Mouse (Mus musculus) adipocyte (in vitro differentiated cells): ENCODE data around the gene Tdrd9.
A peak's percentile ranks its signal among the peaks of the same experiment; 100 is the strongest.
"Not testable (repeated sequence)": the region's sequence is repeated elsewhere in the genome, so short reads cannot be mapped to it uniquely, and the experiment has no call there.

Source experiments
- DNase-seq: peaks from one replicate; pipeline ENCODE4 v3.0.0-alpha.2; 2016; ENCODE audit warnings: low spot score

Gene Tdrd9

GRCm38 (mm10) chr12:111971231-111971686 is at the start of gene Tdrd9:
Tdrd9 (plus strand) TSS chr12:111971559.
- no peak for DNase-seq

DNA sequence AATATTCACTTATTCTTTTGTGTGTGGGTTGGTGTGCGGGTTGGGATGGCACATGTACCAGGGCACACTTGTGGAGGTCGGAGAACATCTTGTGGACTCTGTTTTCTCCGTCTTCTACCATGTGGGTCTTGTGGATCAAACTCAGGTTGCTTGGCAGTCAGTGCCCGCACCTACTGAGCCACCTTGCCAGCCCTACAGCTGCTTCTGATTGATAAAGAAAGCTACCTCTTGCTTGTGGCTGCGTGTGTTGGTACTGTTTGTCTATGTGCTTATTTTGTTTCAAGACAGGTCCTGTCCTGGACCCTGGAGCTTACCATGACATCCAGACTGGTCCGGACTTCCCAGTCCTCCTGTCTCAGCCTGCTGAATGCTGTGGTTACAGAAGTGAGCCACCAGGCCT is 48.2 kb upstream of the Tdrd9 start:
- no peak for DNase-seq

DNA sequence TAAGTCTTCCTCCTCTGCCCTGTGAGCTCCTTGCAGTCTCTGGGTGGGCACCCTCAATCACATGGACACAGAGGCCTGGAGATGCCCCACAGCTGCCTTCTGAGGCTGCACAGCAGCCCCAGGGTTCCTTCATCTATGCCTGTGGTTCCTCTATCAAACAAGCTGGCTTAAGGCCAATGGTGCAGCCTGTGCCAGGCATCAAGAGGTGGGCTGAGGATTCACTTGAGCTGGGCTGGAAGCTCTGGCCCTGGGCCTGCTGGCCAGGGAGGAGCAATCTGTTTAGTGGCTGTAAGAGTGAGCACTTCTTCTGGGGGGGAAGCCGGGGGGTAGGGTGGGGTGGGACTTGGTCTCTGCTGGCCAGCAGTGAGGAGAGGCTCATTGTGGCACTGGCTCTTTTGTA is 44.0 kb upstream of the Tdrd9 start:
- no peak for DNase-seq

DNA sequence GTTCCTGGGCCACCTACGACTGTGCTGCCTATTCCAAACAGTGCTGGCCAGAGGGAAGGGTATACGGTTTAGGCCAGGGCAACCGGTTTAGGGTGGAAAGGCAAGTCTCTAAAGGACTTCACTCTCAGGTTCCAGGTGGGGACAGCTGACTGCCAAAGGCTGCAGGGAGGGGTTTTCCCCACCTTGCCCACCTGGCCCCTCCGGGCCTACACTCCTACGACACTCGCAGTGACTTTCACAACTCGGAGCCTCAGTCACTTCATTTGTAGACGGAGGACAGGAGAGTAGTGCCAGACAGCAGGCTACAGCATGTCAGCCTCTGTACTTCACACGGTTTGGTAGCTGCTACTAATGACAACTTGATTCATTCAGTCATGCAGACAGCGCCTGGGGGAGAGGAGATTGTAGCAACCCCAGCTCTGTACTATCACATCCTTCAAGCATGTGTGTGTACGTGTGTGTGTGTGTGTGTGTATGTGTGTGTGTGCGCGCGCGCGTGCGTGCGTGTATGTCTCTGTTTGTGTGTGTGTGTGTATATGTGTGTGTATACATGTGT is 42.9 kb upstream of the Tdrd9 start:
- DNase-seq = no peak

GRCm38 (mm10) chr12:111931411-111932025 is 39.8 kb upstream of the Tdrd9 start:
- no peak for DNase-seq

GRCm38 (mm10) chr12:111932513-111932912 is 38.8 kb upstream of the Tdrd9 start:
- DNase-seq = peak; percentile 83

- peak; percentile 58 for DNase-seq
These were observed 38.2 kb upstream of the Tdrd9 start for GRCm38 (mm10) chr12:111933032-111933704.

DNA sequence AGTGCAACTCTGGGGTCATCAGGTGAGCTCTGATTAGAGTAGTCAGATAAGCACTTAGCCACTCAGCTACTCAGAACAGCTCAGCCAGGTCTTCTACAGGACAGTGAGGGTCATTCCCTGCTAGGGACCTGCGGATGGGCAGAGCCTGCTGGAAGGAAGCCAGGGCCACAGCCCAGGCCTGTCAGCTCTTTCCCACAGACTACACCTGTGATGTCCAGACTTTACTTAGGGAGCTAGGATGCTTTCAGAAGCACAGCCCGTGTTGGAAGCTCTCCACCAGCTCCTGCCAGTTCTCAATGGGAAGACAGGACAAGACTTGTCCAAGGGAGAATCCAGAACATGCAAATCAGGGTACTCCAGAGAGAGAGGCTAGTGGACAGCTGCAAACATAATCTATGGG is 37.4 kb upstream of the Tdrd9 start:
- no peak for DNase-seq

GRCm38 (mm10) chr12:111936706-111937550 is 34.4 kb upstream of the Tdrd9 start:
- peak; percentile 11 for DNase-seq

DNA sequence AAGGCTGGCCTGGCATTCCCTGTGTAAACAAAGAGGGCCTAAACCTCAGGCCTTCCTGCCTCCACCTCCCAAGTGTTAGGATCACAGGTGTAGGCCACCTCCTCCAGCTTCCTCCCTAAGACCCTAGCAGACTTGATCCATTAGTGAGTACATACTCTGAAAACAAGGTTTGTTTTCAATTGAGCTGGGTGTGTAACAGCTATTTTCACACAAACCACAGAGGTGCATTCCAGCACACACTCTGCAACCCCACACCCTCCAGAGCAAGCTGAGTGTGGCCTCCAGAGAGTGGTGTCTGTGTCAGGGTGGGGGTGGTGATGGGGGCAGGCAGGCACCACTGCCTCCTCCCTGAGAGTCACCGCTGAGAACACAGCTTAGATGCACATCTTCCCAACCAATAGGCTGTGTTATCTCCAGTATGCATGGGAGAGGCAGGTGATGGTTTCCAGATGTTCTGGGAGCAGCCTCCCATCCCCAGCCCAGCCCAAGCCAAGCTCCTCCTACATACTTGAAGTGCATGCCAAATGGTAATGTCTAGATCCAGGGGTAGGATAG is 32.7 kb upstream of the Tdrd9 start:
- no peak for DNase-seq

- no peak for DNase-seq
These were observed 27.8 kb upstream of the Tdrd9 start for GRCm38 (mm10) chr12:111943421-111944064.

DNA sequence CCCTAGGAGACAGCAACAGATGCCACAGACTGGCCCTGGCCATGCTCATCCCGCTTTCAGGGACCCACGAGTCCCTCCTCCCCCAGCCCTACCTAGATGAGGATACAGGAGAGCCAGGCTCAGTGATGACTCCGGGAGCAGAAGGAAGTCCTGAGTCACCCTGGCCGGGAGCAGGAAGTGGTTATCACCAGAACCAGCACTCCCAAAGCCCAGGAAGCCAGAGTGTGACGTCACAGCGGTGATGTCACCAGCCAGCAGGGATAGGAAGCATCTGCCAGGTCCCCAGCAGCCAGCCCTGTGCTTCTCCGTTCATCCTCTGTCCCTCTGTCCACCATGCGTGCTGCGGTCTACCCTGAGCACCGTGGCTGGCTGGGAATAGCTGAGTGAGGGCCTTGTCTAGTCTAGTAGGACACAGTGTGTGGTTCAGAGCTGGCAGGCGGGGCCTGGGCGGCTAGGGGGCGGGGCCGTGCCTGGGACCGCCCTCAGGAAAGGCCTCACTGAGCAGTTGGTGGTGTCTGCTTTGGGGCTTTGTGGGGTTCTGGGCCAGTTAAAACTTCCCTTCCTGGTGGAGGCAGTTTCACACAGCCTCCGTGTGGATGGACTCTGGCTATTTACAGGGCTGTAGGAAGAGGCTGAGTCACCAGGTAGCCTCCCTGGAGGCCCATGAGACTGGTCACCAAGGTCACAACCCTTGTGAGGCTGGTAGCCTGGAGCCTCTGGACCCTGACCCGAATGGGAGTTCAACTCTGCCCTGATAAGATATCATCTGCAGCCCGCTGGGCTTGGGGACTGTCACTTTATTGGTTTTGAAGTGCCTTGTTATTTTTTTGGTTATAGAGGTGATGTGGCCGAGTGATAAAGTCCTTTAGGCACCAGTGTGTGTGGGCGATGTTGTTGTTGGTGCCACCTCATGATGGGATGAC is 27.0 kb upstream of the Tdrd9 start:
- not testable (repeated sequence) for DNase-seq

DNA sequence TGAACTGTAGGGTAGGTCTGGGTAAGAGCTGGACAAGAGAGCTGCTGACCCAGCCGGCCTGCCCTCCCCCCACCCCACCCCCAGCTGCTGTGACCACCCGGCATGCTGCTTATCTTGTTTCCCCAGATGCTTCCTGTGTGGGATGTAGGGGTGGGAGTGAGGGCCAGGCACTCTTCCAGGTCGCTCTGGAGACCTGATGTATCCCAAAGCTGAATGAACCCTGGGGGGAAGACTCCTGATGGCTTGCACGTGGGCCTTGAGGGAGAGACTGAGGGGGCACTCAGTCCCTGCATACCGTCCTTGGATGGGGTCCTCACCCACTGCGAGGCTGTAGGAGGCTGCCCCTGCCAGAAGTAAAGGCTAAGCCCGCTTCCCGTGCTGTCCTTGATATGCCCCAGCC is 26.2 kb upstream of the Tdrd9 start:
- DNase-seq = no peak

- not testable (repeated sequence) for DNase-seq
These were observed 25.3 kb upstream of the Tdrd9 start for GRCm38 (mm10) chr12:111945765-111946655.

GRCm38 (mm10) chr12:111946716-111947115 is 24.6 kb upstream of the Tdrd9 start:
- peak; percentile 77 for DNase-seq

DNA sequence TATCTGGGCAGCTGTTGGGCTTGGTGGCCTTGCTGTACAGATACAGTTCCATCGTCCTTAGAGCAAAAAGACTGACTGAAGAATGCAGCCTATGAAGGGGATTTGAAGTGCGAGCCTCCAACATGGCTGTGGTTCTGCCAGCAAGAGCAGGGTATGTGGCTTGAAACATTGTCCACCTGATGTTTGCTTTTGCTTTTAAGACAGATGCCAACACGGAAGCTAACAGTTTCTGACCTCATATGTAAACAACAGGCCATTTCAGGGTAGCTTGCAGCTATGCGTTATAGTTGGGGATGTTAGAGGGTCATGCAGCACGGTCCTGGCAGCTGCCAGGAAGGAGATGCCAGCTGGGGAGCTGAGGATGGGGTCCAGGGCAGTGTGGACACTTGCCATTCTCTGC is 20.9 kb upstream of the Tdrd9 start:
- DNase-seq = no peak

GRCm38 (mm10) chr12:111951701-111952100 is 19.7 kb upstream of the Tdrd9 start:
- DNase-seq = no peak

GRCm38 (mm10) chr12:111956173-111956572 is 15.2 kb upstream of the Tdrd9 start:
- no peak for DNase-seq

- DNase-seq = peak; percentile 76
These were observed 13.1 kb upstream of the Tdrd9 start for GRCm38 (mm10) chr12:111958101-111958865.
